Mouse (Mus musculus): ENCODE measurements at regions not wholly inside any gene's neighbourhood (a gene's known extent, or its start where the extent isn't known, plus 50 kb on each side); places are given as distances from the start of the nearest gene placed in this dataset.

GRCm38 (mm10) chr1:186376906-186377623 lies 260.0 kb upstream of the Lyplal1 start:
- DNase-seq (ENCODE audit: low read depth, low spot score) = no peak

- DNase-seq (ENCODE audit: low read depth, low spot score) = no peak
These were observed 257.0 kb upstream of the Lyplal1 start for GRCm38 (mm10) chr1:186374009-186374649.

- DNase-seq (ENCODE audit: low read depth, low spot score) = no peak
These were observed 256.3 kb upstream of the Lyplal1 start for GRCm38 (mm10) chr1:186373386-186373785.

GRCm38 (mm10) chr1:186372770-186373353 lies 255.8 kb upstream of the Lyplal1 start:
- no peak for DNase-seq (ENCODE audit: low read depth, low spot score)

GRCm38 (mm10) chr1:186363356-186363755 lies 246.2 kb upstream of the Lyplal1 start:
- DNase-seq (ENCODE audit: low read depth, low spot score) = no peak

- DNase-seq (ENCODE audit: low read depth, low spot score) = no peak
These were observed 241.0 kb upstream of the Lyplal1 start for GRCm38 (mm10) chr1:186358011-186358670.

- DNase-seq (ENCODE audit: low read depth, low spot score) = no peak
These were observed 237.6 kb upstream of the Lyplal1 start for GRCm38 (mm10) chr1:186354742-186355141.

- DNase-seq (ENCODE audit: low read depth, low spot score) = no peak
These were observed 237.0 kb upstream of the Lyplal1 start for GRCm38 (mm10) chr1:186354072-186354471.

GRCm38 (mm10) chr1:186350381-186350780 lies 233.3 kb upstream of the Lyplal1 start:
- no peak for DNase-seq (ENCODE audit: low read depth, low spot score)

GRCm38 (mm10) chr1:186349966-186350365 lies 232.9 kb upstream of the Lyplal1 start:
- no peak for DNase-seq (ENCODE audit: low read depth, low spot score)

- no peak for DNase-seq (ENCODE audit: low read depth, low spot score)
These were observed 230.5 kb upstream of the Lyplal1 start for GRCm38 (mm10) chr1:186347413-186348147.

GRCm38 (mm10) chr1:186345449-186345848 lies 228.3 kb upstream of the Lyplal1 start:
- no peak for DNase-seq (ENCODE audit: low read depth, low spot score)

GRCm38 (mm10) chr1:186342931-186343506 lies 225.9 kb upstream of the Lyplal1 start:
- DNase-seq (ENCODE audit: low read depth, low spot score) = no peak

- DNase-seq (ENCODE audit: low read depth, low spot score) = no peak
These were observed 225.3 kb upstream of the Lyplal1 start for GRCm38 (mm10) chr1:186342391-186342790.

- DNase-seq (ENCODE audit: low read depth, low spot score) = no peak
These were observed 224.8 kb upstream of the Lyplal1 start for GRCm38 (mm10) chr1:186341878-186342277.

- DNase-seq (ENCODE audit: low read depth, low spot score) = no peak
These were observed 223.6 kb upstream of the Lyplal1 start for GRCm38 (mm10) chr1:186340701-186341100.

- no peak for DNase-seq (ENCODE audit: low read depth, low spot score)
These were observed 200.2 kb upstream of the Lyplal1 start for GRCm38 (mm10) chr1:186317285-186317684.

- no peak for DNase-seq (ENCODE audit: low read depth, low spot score)
These were observed 197.1 kb upstream of the Lyplal1 start for GRCm38 (mm10) chr1:186314180-186314579.

- DNase-seq (ENCODE audit: low read depth, low spot score) = no peak
These were observed 195.6 kb upstream of the Lyplal1 start for GRCm38 (mm10) chr1:186312698-186313097.

GRCm38 (mm10) chr1:186312008-186312407 lies 194.9 kb upstream of the Lyplal1 start:
- DNase-seq (ENCODE audit: low read depth, low spot score) = no peak

GRCm38 (mm10) chr1:186307627-186308026 lies 190.5 kb upstream of the Lyplal1 start:
- no peak for DNase-seq (ENCODE audit: low read depth, low spot score)

Data from embryo, embryonic 11.5 days (tissue).